Comparison of ENCODE assay signal across 11 mouse cellular contexts in the genomic region with DNA sequence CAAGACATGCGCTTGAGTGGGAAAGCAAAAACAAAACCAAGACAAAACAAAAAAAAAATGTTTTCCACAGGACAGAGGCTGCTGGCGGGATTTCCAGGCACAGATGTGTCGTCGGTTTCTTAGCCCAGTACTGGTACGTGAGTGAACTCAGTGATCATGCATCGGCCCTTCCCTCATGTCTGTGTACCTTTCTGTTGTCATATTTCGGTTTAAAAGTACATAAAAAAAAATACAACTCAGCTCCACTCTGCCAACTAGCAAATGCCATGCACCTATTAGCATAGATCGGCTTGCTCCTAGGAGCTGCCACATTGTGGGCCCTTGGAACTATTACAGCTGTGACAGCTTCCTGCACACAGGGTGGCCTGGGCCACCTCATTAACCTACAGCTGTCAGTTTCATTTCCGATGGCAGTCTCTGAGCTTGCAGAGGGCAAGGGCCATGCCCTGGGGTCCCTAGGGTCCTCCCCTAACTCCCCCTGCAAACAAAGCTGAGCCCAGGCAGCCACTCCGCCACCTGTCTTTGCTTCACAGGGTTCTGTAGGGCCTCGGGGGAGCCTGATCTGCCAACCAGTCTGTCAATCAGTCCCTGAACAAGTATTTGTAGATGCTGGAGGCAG. TPM values are rescaled to one million over a fixed set of nuclear protein-coding genes. Genes with fewer than 3 reads are reported as not detected.
DNase-seq lines count a peak whose midpoint lies in the region; ATAC-seq lines count a peak whose summit lies in the region.
"Had no signal": no experiment of that assay in that cellular context is flagged by ENCODE, and none has a peak within 500 bp of the region (broad histone marks: within the 10 kb centered on the region; RNA-seq: fewer than 3 reads in every experiment).

No protein-coding gene starts in this region.

- H3K4me1 ChIP-seq in embryonic facial prominence, embryonic 12.5 days = peaks cover 43% of the 10 kb centered on the region
- H3K4me1 ChIP-seq in limb, embryonic 13.5 days = peaks cover 29% of the 10 kb centered on the region

- H3K27ac ChIP-seq in embryonic facial prominence, embryonic 12.5 days = no peak overlapping the region
- H3K27ac ChIP-seq in limb, embryonic 13.5 days = no peak overlapping the region
- H3K27ac ChIP-seq: limb, embryonic 12.5 days had no signal

- WGBS in embryonic facial prominence, embryonic 12.5 days = 31% methylated on average over 11 of the region's 11 CpGs
- WGBS in limb, embryonic 13.5 days = 46% methylated on average over 11 of the region's 11 CpGs

- peaks cover 31% of the 10 kb centered on the region for H3K27me3 ChIP-seq in embryonic facial prominence, embryonic 12.5 days
- H3K27me3 ChIP-seq in limb, embryonic 13.5 days = peaks cover 22% of the 10 kb centered on the region

- intact Hi-C loops in heart, postnatal 36 days (cut with DNase I) = no loop called here

- ATAC-seq in embryonic facial prominence, embryonic 12.5 days (ENCODE audit: insufficient number of reproducible peaks, insufficient read depth, low FRiP score, low TSS enrichment) = peak; percentile 10; the same call in 1 of the 2 replicates
- ATAC-seq in limb, embryonic 13.5 days (ENCODE audit: low FRiP score, low read depth) = no peak
- ATAC-seq in megakaryocyte, adult 5-6 weeks (ENCODE audit: poor library complexity, severe bottlenecking) = no peak
- ATAC-seq: Patski had no signal

- H3K36me3 ChIP-seq in embryonic facial prominence, embryonic 12.5 days = no peaks in the 10 kb centered on the region
- H3K36me3 ChIP-seq in limb, embryonic 13.5 days = no peaks in the 10 kb centered on the region
- H3K36me3 ChIP-seq: limb, embryonic 12.5 days had no signal

- H3K9me3 ChIP-seq in embryonic facial prominence, embryonic 12.5 days = no peaks in the 10 kb centered on the region
- H3K9me3 ChIP-seq in limb, embryonic 13.5 days = no peaks in the 10 kb centered on the region

- H3K9ac ChIP-seq in embryonic facial prominence, embryonic 12.5 days = no peak overlapping the region
- 0 out of 2 replicates have a peak overlapping the region, but pooled peaks have one; percentile 39 for H3K9ac ChIP-seq in limb, embryonic 13.5 days
- H3K9ac ChIP-seq: limb, embryonic 12.5 days had no signal

- no peak overlapping the region for H3K4me3 ChIP-seq in embryonic facial prominence, embryonic 12.5 days
- no peak overlapping the region for H3K4me3 ChIP-seq in limb, embryonic 13.5 days
- H3K4me3 ChIP-seq: limb, embryonic 12.5 days had no signal

- DNase-seq in lung, postnatal 25 days (ENCODE audit: low spot score) = peak; percentile 18
- DNase-seq in lung, postnatal 10 days = no peak
- DNase-seq in spleen, adult 18-20 months = peak; percentile 51 to 69
- DNase-seq in cerebellum, postnatal 25 days = no peak
- no peak for DNase-seq in heart, postnatal 36 days
- DNase-seq: heart, postnatal 10 days had no signal

- H3K4me2 ChIP-seq in embryonic facial prominence, embryonic 12.5 days (replicated peaks) = no peak overlapping the region
- H3K4me2 ChIP-seq in limb, embryonic 13.5 days (replicated peaks) = no peak overlapping the region
- H3K4me2 ChIP-seq: limb, embryonic 12.5 days had no signal

RNA-seq across cellular contexts. Expression of a gene that starts 33.5 kb away (rescaled TPM):
- 2.7 and 2.8 TPM in 2 replicates for polyA plus RNA-seq in embryonic facial prominence, embryonic 12.5 days (2016; fragmentation: Nextera tagmentation; extraction: Ambion mirVana)
- 1.8 and 2.2 TPM in 2 replicates for polyA plus RNA-seq in limb, embryonic 13.5 days (2015; fragmentation: Nextera tagmentation; extraction: Ambion mirVana)
- total RNA-seq in megakaryocyte, adult 5-6 weeks (2015) = 9.5 and 11.2 TPM in 2 replicates
- total RNA-seq in megakaryocyte, adult 5-6 weeks (2017) = 7.6 and 10.8 TPM in 2 replicates
- total RNA-seq in heart, postnatal 36 days (2021) = 1 to 10 TPM; 8.7 to 9.0 TPM

Comparison
In these comparisons a context has a peak if more than half of its experiments do, and no peak if none do; other contexts are left out.
1. DNase-seq: peak in lung, postnatal 25 days (single experiment) and spleen, adult 18-20 months (2 of 2); none in lung, postnatal 10 days (single experiment), cerebellum, postnatal 25 days (0 of 2) and heart, postnatal 36 days (0 of 2).